Mouse (Mus musculus): ENCODE results near the gene Lrrc74a.

Gene Lrrc74a

DNA sequence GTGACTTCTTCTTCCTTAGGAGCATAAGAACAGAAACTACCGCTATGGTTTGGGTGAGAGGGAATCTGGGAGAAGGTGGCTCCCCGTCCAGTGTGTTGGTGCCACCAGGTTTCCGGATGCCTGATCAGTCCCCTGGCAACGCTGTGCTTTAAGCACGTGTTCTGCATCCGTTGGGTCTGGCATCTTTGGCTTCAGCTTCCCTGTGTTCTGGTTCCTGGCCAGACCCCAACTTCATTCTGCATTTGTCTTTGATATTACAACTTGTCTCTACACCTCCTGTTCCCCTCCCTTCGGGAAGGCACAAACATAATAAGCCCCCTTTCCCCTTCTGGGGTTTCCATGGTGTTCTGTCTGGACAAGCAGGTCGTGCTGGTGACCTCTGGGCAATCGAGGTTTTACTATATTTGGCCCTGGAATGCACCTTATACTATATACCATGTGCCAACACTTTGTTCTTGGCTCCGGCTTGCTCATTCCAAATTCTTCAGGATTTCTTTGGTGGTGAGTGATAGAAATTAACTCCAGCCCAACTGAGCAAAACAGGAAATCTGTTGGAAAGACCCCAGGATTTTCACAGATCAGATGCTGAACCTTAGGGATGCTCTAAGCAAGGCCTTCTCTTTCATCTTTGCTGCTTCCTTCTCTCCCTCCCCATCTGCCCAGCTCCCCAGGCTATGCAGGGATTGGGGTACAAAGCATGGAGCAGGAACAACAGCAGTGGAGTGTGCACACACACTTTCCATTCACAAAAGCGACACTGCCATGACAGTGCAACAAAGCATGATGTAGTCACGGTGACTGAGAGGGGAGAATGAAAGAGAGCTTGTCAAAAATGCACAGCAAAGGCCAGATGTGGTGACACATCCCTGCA lies 52.2 kb downstream of the Lrrc74a start:
- DNase-seq = peak; percentile 45

DNA sequence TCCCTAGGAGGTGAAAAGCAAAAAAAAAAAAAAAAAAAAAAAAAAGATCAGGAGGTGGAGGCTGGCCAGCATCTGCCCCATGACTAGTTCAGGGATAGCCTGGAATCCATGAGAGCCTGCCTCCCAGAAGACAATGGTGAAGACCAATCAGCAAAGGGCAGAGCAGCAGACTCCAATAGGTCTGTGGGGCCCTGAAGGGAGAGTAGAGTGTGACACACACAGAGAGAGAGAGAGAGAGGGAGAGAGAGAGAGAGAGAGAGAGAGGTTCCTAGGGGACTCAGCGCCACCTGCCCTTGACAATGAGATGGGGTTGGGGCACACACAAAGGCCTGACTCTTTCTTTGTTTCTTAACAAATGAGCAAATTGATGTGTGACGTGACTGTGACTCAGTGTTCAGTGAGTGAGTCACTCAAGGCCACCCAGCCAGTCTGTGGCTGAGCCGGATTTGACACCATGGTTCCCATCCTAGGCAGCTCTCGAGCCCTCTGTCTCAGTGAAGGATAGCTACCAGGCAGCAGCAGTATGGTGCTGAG lies 52.9 kb downstream of the Lrrc74a start:
- no peak for DNase-seq

DNA sequence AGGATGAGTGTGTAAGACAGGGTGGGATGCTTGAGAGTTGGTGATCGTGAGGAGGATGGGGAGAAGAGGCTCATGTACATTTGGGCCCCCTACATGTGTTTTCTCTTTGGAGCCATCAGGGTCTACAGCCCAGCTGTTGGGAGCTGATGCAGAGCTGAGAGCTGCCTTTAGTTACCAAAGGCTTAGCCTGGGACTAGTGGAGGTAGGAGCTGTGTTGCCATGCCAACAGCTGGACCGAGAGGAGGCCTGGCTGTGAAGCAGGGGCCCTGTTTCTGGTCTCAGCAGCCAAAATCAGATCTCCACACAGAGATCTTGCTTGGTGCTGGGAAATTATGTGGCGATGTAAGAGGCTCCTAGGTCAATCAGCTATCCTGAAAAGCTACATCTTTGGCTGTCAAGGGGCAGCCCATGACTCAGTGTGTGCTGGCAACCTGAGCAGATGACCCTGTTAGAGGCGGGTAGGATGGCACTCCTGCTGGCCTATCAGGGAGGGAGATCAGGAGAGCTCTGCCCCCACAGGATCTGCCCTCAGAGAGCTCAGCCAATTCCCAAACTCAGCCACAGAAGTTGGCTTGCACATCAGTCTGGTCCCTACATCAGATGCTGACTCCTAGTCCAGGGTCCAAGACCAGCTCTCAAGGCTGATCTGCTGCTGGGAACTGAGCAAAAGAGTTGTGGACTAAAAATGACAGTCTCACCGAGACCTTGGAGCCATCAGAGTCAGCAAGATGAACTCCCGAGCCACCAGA lies 56.1 kb downstream of the Lrrc74a start:
- no peak for DNase-seq

DNA sequence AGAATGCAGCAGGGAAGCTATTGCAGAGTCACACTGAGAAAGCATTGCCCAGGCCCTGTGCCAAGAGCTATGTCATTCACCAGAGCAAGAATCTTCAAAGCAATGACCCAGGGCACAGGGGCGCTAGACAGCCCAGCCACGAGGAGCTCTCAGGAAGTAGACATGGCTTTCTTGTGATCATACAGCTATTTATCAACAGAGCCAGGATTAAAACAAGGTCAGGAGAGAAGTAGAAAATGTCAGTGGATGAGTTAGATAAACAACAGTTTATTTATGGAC lies 56.6 kb downstream of the Lrrc74a start:
- DNase-seq = peak; percentile 80

DNA sequence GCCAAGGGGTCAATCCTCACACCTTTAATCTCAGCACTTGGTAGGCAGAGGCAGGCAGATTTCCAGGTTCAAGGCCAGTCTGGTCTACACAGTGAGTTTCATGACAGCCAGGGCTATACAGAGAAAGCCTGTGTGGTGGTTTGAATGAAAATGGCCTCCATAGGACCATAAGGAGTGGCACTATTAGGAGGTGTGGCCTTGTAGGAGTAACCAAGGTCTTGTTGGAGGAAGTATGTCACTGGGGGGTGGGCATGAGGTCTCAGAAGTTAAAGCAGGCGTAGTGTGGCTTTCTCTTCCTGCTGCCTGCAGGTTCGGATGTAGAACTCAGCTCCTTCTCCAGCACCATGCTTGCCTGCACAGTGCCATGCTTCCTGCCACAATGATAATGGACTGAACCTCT lies 57.8 kb downstream of the Lrrc74a start:
- DNase-seq = no peak

DNA sequence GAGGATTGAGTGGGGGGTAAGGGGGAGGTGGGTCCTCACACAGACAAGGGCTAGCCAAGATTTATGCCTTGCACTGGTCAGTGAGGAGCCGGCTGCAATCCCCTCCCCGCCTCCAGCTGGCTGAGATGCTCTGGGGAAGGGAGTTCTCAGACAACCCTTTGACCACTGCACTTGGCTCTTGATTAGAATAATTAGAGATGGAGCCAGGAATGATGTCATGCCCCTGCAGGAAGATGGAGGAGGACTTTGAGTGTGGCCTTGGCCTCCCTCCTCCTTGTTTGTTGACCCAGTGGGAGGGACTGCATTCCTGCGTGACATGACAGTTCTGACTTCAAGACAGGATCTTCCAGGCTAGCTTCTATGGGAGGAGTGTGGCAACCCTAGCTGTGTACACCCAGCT lies 59.7 kb downstream of the Lrrc74a start:
- peak; percentile 92 for DNase-seq

DNA sequence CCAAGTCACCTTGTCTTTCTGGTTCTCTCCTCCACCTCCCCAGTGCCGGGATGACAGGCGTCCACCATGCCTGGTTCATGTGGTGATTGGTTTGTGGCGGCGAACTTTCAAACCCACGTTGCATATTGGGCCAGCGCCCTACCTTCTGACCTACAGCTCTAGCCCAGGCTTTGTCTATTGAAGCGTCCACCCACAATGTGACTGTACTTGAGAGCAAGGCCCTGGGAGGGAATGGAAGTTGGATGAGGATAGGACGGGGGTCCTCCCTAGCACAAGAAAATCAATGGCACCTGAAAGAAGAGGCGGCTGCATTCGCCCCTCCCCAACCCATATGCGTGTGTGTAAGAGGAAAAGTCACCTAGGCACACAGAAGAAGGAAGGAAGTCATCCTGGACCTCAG lies 60.2 kb downstream of the Lrrc74a start:
- no peak for DNase-seq

DNA sequence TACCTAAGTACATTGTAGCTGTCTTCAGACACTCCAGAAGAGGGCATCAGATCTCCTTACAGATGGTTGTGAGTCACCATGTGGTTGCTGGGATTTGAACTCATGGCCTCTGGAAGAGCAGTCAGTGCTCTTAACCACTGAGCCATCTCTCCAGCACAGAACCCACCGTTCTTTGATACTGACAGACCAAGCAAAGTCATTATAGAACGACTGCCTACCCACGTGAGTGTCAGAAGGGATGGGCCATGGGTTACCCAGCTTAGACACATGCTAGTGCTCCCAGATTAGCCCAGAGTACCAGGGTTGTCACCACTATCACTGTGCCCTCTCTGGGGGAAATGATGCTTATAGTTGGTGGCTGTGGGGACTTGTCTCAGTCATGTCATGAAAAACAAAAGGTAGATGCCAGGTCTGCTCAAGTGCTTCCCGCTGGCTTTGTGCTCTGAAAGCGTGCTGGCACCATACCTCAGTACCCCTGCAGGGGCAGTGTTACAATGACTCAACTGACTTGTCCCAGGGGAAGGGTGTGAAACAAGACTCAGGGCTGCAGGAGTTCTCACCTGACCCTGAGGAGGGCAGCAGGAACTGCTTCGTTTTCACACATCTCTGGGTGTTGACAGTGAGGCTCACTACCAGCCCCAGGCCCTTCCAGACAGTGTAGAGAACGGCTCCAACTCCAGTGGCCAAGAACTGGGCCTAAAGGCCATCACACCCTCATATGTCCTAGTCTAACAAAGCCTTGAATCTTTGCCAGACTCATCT lies 61.1 kb downstream of the Lrrc74a start:
- DNase-seq = no peak

DNA sequence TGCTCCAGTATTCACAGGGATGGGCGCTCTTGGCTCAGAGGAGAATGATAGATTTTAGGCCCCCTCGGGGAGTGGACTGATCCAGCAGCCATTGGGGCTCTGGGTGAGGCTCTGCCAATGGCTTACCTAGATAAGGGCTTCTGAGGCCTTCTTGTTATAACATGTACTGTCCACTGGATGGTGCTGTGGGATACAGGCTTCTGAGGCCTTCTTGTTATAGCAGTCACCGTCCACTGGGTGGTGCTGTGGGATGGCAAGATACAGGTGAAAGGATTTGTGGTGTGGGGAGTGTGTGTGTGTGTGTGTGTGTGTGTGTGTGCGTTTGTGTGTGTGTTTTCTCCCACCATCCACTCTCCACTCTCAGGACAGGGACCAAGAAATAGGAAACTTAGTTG lies 61.7 kb downstream of the Lrrc74a start:
- DNase-seq = peak; percentile 89

DNA sequence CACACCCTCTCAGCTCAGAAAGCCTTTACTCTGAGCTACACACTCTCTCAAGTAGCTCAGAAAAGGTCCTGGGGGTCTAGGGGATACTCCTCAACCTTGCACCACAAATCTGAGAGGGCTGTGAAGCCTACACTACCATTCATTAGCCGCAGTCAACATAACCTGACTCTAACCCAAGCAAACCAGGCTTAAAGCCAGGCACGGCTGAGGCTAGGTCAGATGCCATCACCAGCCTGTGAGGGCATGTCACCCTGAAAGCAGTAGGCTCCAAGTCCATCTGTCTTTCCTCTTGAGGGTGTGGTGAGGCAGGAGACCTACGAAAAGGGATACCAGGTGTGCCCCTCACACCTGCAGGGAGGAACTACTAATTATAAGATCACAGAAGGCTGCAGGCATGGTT lies 62.2 kb downstream of the Lrrc74a start:
- no peak for DNase-seq

DNA sequence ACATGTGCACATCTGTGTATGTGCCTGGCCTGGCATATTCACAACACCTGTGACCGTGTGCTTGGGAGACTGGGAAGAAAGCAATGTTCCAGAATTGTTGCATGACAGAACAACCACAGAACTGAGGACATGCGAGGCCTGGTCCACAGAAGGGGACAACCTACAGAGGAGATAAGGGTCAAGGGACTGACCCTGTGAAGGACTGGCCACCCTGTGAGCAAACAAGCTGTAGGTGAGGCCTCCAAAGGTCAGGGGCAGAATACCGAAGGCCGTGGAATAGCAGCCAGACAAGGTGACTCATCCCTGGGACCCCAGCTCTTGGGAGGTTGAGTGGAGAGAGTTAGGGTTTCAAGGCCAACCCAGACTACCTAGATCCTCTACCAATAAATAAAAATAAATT lies 63.6 kb downstream of the Lrrc74a start:
- DNase-seq = no peak

DNA sequence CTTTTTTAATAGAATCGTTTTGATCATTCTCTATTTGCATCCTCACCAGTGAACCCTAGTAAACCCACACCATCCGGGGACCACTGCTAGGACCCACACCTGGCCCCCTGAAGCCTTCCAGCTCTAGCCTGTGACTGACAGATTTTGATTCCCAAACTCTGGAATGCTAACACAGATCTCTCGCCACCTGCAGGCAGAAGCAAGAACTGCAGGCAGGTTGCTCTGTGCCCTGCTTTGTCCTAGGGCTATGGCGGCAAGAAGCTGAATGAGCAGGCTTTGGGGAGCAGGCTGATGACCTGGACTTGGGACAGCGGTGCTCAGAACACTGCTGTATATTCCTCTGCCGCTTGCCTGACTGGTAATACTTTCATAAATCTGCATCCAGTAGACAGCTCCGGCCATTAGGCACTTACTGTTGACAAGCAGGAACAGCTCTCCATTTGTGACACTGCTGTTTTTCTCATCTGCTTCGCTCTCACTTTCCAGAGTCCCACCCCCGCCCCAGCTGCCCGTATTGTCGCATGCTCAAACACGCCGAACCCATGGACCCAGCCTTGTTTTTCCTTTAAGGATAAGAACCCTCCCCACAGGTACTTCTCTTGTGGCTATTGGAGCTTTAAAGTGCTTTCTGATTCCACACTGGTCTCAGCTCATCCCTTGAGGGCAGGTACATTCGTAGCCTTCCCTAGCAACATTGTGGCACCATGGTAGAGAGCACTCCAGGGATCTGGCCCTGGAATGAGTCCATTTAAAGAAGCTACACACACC lies 64.8 kb downstream of the Lrrc74a start:
- peak; percentile 96 for DNase-seq

DNA sequence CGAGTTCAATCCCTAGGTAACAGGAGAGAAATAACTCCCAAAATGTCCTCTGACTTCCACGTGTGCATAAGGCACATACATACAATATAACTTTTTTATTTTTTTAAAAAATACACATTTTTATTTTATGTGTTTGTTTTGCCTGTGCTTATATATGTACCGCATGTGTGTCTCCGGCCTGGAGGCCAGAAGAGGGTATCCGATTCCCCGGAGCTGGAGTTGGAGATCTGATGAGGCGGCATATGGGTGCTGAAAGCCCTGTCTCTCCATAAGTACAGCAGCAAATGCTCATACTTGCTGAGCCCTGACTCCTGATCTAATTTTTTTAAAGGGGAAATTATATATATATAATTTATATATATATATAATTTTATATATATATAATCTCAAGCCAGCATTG lies 65.6 kb downstream of the Lrrc74a start:
- no peak for DNase-seq

DNA sequence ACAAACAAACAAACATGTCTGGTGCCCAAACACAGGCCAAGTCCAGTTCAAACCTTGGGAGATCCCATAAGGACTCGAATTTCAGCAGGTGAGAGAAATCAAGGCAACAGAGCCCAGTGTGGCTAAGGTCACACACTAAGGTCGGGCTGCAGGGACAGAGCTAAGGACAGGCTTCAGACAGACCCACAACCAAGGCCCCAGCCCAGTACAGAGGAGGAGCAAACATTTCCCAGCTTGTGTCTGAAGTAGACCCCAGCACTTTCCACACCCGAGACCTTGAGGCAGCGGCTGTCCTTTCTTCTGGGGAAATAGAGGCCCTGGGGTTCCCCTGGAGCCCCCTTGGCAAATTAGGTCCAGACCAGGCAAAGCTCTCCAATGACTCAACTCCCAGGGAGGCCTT lies 66.2 kb downstream of the Lrrc74a start:
- no peak for DNase-seq

DNA sequence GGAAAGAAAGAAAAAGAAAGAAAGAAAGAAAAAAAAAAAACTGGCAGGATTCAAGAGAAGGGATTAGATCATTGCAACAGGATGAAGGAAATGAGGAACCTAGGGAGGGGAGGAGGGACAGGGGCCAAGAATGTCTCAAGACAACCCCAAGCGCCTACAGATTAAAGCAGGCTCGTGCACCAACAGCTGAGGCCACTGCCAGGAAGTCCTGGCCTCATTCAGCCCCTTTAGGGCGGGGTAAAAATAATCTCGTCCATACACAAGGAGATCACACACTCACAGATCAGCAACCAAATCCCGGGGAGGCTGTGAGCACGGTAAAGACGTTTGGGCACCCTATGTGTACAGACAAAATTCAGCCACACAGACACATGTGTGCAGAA lies 66.6 kb downstream of the Lrrc74a start:
- DNase-seq = peak; percentile 91

DNA sequence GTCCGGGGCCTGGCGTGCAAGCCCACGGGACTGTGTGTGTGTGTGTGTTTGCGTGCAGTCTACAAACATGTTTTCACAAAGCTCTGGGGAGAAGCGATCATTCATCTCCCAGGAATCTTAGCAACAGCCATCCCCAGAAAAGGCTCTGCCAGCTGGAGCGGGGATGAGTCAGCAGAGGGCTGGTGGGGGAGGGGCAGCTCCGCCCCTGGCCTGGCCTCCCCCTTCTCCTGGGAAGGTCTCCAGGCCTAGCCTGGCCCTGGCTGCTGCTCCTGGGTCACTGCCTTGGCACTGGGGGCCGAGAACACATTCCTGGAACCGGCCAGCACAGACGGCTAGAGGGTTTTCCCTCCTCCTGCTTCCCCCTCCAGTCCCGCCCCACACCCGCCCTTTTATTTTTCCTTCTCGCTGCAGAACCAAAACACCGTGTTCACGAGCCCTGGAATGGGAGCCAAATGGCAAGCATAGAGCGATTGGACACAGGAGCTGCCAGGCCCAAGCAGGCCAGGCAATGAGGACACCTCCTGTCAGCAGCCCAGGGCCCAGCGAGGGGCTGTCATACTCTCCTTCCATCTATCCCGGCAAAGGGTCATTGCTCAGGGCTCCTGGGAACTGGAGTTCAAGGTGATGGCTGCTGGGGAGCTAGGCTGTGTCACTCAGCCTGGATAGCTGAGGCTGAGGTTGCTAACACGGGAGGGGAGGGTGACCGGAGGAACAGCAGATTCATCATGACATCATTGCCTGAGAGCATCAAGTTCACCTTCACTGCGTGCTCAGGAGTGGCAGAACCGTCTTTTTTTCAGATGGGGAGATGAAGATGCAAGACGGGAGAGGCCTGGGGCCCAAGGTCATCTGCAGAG lies 67.2 kb downstream of the Lrrc74a start:
- DNase-seq = peak; percentile 96

DNA sequence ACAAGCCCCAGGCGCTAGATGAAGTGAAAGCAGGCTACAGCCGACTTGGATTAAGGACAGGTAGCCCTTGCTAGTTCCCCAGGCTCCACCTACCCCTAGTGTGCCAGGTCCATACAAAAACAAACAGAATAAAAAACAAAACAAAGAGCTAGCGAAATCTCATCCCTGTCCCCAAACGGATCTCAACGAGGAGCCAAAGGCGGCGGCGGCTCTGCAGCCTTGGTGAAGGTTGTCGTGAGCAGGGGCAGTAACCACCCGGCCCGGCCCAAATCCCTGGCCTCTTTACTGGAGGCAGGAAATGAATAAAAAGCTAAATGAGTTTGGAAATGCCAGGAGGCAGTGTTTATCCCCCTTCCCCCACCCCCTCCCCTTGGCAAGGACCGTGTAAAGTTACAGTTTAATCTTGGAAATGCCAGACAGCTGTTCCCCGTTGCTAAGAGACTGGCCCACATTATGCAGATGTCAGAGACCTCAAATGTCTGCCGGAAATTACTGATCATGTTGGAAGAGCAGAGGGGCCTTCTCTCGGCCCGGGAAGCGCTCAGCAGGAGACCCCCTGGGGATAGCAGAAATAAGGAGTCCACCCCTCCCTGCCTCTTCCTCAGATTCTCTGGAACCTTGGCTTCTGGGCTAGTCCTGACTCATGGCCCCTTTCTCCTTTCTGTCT lies 68.0 kb downstream of the Lrrc74a start:
- DNase-seq = peak; percentile 74

DNA sequence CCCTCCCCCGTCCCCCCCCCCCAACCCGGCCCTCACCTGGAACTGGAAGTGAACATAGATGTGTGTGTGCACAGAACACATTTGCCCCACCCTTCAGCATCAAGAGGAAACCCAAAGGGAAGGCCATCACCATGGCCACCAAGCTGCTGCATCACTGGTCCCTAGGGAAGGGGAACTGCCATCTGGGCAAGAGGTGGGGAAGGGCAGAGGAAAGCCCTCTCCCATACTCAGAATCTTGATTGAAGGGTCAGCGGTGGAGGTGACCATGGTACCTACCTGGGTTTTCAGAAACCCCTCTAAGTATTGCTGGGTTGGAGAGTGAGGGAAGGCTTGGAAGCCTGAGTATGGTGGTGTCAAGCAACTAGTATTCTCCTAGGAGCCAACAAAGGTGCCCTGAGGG lies 68.7 kb downstream of the Lrrc74a start:
- no peak for DNase-seq

DNA sequence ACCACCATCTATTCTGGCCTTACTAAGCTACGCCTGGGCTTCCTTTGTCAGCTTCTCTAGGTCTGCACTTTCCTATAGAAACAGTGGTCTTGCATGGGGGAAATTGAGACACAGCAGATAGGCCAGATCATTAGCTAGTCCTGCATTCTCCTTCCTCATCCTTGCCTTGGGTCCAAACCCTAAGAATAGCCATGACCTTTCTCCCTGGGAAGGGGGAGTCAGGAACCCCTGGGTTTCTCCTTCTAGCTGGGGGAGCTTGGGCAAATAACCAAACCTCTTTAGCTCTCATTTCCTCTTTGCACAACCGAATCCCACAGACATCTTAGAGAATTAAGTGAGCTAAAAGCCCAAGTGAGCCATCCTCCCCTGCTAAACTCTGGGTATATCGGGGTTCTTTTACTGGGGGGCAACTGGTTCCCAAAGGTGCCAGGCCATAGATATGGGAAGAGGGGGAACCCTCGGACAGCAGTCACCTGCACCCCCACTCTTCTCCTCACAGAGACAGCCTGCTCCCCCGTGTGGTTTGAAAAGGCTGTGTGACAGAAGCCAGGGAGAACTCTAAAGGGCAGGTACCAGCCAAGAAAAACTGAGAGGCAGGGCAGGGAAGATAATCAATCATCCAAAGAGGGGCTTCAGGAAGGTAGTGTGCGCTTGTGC lies 69.6 kb downstream of the Lrrc74a start:
- DNase-seq = no peak

DNA sequence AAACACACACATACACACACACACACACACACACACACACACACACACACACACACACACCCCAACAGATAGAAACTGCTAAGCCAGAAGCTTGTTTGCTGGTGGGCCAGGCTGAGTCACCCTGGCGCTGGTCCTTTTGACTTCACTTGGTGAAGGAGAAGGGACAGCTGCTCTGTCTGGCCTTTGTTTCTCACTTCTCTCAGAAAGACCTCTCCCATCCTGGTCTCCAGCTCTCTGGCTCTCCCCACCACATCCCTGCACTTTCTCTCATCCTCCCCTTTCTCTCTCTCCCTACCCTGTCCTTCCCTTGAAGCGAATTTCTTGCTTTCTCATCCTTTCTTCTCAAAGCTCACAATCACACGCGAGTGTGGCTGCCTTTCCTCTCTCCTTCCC lies 70.1 kb downstream of the Lrrc74a start:
- DNase-seq = peak; percentile 63

DNA sequence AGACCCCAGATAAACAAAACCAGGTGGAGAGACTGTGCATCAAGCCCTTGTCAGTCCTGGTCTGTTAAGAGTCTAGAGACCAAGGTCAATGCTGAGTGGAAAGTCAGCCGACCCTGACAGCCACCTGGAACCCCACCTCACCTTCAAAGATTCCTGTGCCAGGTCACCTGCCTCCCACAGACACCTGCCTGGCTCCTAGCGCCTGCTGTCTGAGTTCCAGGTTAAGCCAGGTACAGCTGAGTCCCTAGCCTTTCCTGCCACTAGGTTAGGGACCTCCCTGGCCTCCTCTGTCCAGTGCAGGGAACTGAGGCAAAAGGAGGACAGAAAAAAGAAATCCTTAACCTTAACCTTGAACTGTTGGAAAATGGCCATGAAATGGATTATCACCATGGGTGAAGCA lies 70.7 kb downstream of the Lrrc74a start:
- no peak for DNase-seq
